Mouse (Mus musculus) liver, embryonic 15.5 days (tissue): ENCODE results near the gene Iqsec2. TPM values are rescaled to one million over a fixed set of nuclear protein-coding genes. Genes with fewer than 3 reads are reported as not detected.

ENCODE experiments used
- ATAC-seq: fragments of 200-750 bp; cut with Nextera tagmentation; 2 replicates; pipeline ENCODE4 v1.8.0; 2017; ENCODE audit warnings: moderate number of reproducible peaks, mild to moderate bottlenecking, moderate library complexity; ENCODE audit not compliant: insufficient read depth
- H3K27ac ChIP-seq: fragments of 300-500 bp; sonication (generic); replicated peaks from 2 replicates; pipeline ENCODE4 v1.5.1; 2015; ENCODE audit warnings: mild to moderate bottlenecking, inconsistent platforms
- H3K27me3 ChIP-seq: fragments of 300-500 bp; sonication (generic); 2 replicates; pipeline ENCODE4 v1.6.1; 2015; ENCODE audit warnings: mild to moderate bottlenecking, inconsistent platforms
- H3K36me3 ChIP-seq: fragments of 300-500 bp; sonication (generic); replicated peaks from 2 replicates; pipeline ENCODE4 v1.6.1; 2015; ENCODE audit warnings: moderate library complexity, mild to moderate bottlenecking, inconsistent platforms
- H3K4me1 ChIP-seq: fragments of 300-500 bp; sonication (generic); replicated peaks from 2 replicates; pipeline ENCODE4 v1.6.1; 2015; ENCODE audit warnings: inconsistent platforms
- H3K4me2 ChIP-seq: fragments of 300-500 bp; sonication (generic); 2 replicates; pipeline ENCODE4 v1.6.1; 2015; ENCODE audit warnings: moderate library complexity, mild to moderate bottlenecking, inconsistent platforms
- H3K4me3 ChIP-seq: fragments of 300-500 bp; sonication (generic); replicated peaks from 2 replicates; pipeline ENCODE4 v1.5.1; 2015; ENCODE audit warnings: mild to moderate bottlenecking, inconsistent platforms
- H3K9ac ChIP-seq: fragments of 300-500 bp; sonication (generic); 2 replicates; pipeline ENCODE4 v1.6.1; 2015; ENCODE audit warnings: moderate library complexity, mild to moderate bottlenecking, inconsistent platforms
- H3K9me3 ChIP-seq: fragments of 300-500 bp; sonication (generic); replicated peaks from 2 replicates; pipeline ENCODE4 v1.6.1; 2016; ENCODE audit warnings: inconsistent platforms
- WGBS: fragments of 180-500 bp; shearing (Covaris S2); methylation state at CpG from one replicate; pipeline ENCODE4 v1.1.7; 2015; ENCODE audit warnings: mixed read lengths; ENCODE audit not compliant: insufficient replicate concordance; 5-methylcytosine and 5-hydroxymethylcytosine counted together
- polyA plus RNA-seq: library from polyadenylated mRNA; unstranded; fragments of >200 nt; fragmentation: Nextera tagmentation; extraction: Ambion mirVana; gene quantifications from 2 replicates; pipeline ENCODE4 v1.2.1, GENCODE M21; 2015

The Iqsec2 gene
- 1.2 and 1.3 TPM in 2 replicates for polyA plus RNA-seq

DNA sequence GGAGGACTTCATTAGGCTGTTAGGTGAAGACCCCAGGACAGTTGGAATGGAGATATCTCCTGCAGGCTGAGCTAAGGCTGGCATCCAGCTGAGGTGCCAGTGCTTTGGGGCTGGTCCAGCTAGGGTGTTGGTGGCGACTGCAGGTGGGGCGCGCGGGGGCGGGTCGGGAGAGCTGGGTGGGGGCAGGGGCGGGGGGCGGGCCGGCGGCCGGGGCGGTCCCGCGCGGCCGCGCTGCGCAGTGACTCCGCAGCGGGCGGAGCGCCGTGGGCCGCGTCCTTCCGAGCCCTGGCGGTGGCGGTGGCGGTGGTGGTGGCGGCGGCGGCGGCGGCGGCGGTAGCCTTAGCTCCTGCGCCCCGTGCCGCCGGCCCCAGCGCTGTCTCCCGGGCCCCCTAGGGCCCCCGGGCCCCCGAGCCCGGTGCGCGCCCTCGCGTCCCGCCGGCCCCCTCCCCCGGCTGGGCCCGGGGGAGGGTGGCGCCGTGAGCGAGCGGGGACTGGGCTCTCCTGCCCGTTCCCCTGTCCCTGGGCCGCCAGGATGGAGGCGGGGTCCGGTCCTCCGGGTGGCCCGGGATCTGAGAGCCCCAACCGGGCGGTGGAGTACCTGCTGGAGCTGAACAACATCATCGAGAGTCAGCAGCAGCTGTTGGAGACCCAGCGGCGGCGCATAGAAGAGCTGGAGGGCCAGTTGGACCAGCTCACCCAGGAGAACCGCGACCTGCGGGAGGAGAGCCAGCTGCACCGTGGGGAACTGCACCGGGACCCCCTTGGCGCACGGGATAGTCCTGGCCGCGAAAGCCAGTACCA lies at the start of gene Iqsec2:
Gene Iqsec2 (plus strand): TSS at position 328 of the 801 bp plus-strand sequence.
- Histone ChIP-seq H3K27me3 (peaks cover 66% of the 10 kb centered on the region), H3K9me3 (no peaks in the 10 kb centered on the region), H3K4me2 (peak within 1 kb of the TSS; percentile 62), H3K36me3 (no peaks in the 10 kb centered on the region), H3K9ac (no peak within 1 kb of the TSS), H3K27ac (no peak within 1 kb of the TSS), H3K4me3 (peak within 1 kb of the TSS; percentile 51), H3K4me1 (no peaks in the 10 kb centered on the region)
- 12% methylated on average over 34 of the region's 78 CpGs for WGBS
- ATAC-seq, result peak; percentile 31; the same call in 1 of the 2 replicates

DNA sequence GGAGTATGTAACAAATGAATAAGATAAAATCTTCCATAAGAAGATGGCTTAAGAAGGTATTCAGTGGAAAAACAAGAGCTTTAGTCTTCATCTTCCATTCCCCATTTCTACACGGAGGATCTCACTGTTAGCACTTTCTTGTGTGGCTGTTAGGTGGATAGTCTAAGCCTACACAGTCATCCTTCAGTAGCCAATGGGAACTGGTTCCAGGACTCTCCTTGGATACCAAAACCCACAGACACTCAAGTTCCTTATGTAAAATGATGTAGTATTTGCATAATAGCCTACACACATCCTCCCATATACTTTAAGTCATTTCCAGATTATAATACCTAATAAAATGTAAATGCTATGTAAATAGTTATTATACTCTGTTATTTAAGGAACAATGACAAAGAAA lies 46.5 kb upstream of the Iqsec2 start:
- Histone ChIP-seq H3K9ac (no peak overlapping the region), H3K4me2 (no peak overlapping the region), H3K4me3 (no peak overlapping the region), H3K27me3 (peaks cover 17% of the 10 kb centered on the region), H3K27ac (no peak overlapping the region), H3K9me3 (no peaks in the 10 kb centered on the region), H3K36me3 (no peaks in the 10 kb centered on the region), H3K4me1 (no peaks in the 10 kb centered on the region)
- no peak for ATAC-seq
- 36% methylated on average over 1 of the region's 1 CpGs for WGBS

DNA sequence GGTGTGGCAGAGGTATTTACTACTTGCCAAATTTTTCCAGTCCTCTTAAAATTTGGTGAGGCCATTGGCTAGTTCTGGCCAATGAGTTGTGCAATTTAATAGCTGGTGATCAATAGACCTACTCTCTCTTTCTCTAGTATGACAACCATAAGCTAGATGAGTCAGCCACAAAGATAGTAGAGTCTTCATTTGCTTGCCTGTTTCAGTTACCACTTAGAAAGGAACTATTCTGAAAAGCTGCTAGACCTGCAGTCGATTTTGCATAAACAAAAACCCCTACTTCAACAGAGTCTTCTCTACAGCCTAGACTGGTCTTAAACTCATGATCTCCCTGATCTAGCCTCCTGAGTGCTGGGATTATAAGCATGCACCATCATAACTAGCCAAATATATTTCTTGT lies 22.4 kb upstream of the Iqsec2 start:
- 15% methylated on average over 1 of the region's 1 CpGs for WGBS
- H3K4me2 ChIP-seq, result no peak overlapping the region
- ATAC-seq, result no peak
- no peaks in the 10 kb centered on the region for H3K9me3 ChIP-seq
- no peaks in the 10 kb centered on the region for H3K36me3 ChIP-seq
- H3K4me3 ChIP-seq, result no peak overlapping the region
- H3K9ac ChIP-seq, result no peak overlapping the region
- peaks cover 34% of the 10 kb centered on the region for H3K27me3 ChIP-seq
- no peak overlapping the region for H3K27ac ChIP-seq
- no peaks in the 10 kb centered on the region for H3K4me1 ChIP-seq

DNA sequence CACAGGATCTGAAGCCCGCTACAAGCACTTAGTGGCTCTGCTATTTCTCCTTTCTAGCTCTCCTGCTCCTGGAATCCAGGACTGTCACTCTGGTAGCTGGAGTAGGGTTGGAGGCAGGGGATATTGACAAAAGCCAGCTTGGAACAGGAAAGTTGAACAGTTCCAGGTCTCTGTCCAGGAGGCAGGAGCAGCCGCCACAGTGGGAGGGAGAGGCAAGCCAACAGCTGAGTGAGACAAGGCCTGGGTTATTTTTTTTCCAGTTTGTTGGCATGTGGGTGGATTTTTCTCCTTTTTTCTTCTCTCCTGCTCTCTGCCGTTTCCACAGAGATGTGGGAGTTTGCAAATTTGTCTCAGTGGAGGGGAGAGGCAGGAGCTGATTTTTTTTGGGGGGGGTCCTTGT lies 13.3 kb upstream of the Iqsec2 start:
- Histone ChIP-seq H3K27me3 (peaks cover 55% of the 10 kb centered on the region), H3K36me3 (no peaks in the 10 kb centered on the region), H3K4me1 (no peaks in the 10 kb centered on the region), H3K9me3 (no peaks in the 10 kb centered on the region), H3K27ac (no peak overlapping the region), H3K4me2 (no peak overlapping the region), H3K4me3 (no peak overlapping the region), H3K9ac (no peak overlapping the region)
- no peak for ATAC-seq
- WGBS, result 46% methylated on average over 3 of the region's 3 CpGs

GRCm38 (mm10) chrX:152132029-152132428 lies 12.0 kb upstream of the Iqsec2 start:
- Histone ChIP-seq H3K4me2 (no peak overlapping the region), H3K9ac (no peak overlapping the region), H3K4me3 (no peak overlapping the region), H3K4me1 (no peaks in the 10 kb centered on the region), H3K9me3 (no peaks in the 10 kb centered on the region), H3K27ac (no peak overlapping the region), H3K27me3 (peaks cover 60% of the 10 kb centered on the region), H3K36me3 (no peaks in the 10 kb centered on the region)
- no peak for ATAC-seq
- 60% methylated on average over 2 of the region's 2 CpGs for WGBS

- Histone ChIP-seq H3K4me3 (no peak overlapping the region), H3K36me3 (no peaks in the 10 kb centered on the region), H3K27me3 (peaks cover 62% of the 10 kb centered on the region), H3K27ac (no peak overlapping the region), H3K4me2 (no peak overlapping the region), H3K9ac (no peak overlapping the region), H3K9me3 (no peaks in the 10 kb centered on the region), H3K4me1 (no peaks in the 10 kb centered on the region)
- no peak for ATAC-seq
- WGBS, result 47% methylated on average over 2 of the region's 2 CpGs
These were observed 8.9 kb upstream of the Iqsec2 start for GRCm38 (mm10) chrX:152135195-152135594.

GRCm38 (mm10) chrX:152144742-152145214 lies 710 bp downstream of the Iqsec2 start:
- no peak for ATAC-seq
- peak overlapping the region; percentile 62 for H3K4me2 ChIP-seq
- no peak overlapping the region for H3K9ac ChIP-seq
- peaks cover 61% of the 10 kb centered on the region for H3K27me3 ChIP-seq
- H3K4me3 ChIP-seq, result peak overlapping the region; percentile 51
- no peaks in the 10 kb centered on the region for H3K4me1 ChIP-seq
- WGBS, result 11% methylated on average over 42 of the region's 42 CpGs
- H3K36me3 ChIP-seq, result no peaks in the 10 kb centered on the region
- no peak overlapping the region for H3K27ac ChIP-seq
- H3K9me3 ChIP-seq, result no peaks in the 10 kb centered on the region

DNA sequence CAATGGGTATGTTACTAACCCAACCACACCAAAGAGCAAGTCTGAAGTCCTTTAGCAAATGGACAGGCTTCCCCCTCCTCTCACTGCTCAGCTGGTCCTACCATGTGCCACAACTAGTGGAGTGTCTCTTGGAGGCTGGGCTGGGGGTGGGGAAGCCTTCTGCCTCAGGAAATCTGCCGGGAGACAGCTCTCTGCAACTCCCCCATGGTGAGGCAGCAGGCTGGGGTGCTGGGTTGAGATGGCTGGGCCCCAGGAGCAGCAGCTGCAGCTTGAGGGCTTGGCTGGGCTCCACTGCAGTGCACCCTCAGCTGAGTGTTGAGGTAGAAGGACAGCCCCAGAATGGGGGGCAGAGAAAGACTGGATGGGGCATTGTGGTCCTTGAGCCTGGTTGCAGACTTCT lies 2.1 kb downstream of the Iqsec2 start:
- Histone ChIP-seq H3K27ac (no peak overlapping the region), H3K4me1 (no peaks in the 10 kb centered on the region), H3K9me3 (no peaks in the 10 kb centered on the region), H3K4me2 (no peak overlapping the region), H3K27me3 (peaks cover 63% of the 10 kb centered on the region), H3K36me3 (no peaks in the 10 kb centered on the region), H3K9ac (no peak overlapping the region), H3K4me3 (no peak overlapping the region)
- no peak for ATAC-seq
- 31% methylated on average over 1 of the region's 1 CpGs for WGBS

GRCm38 (mm10) chrX:152146691-152147090 lies 2.6 kb downstream of the Iqsec2 start:
- ATAC-seq, result no peak
- WGBS, result 59% methylated on average over 2 of the region's 2 CpGs
- no peak overlapping the region for H3K4me3 ChIP-seq
- H3K9ac ChIP-seq, result no peak overlapping the region
- no peak overlapping the region for H3K4me2 ChIP-seq
- H3K27ac ChIP-seq, result no peak overlapping the region
- H3K4me1 ChIP-seq, result no peaks in the 10 kb centered on the region
- peaks cover 62% of the 10 kb centered on the region for H3K27me3 ChIP-seq
- H3K36me3 ChIP-seq, result no peaks in the 10 kb centered on the region
- H3K9me3 ChIP-seq, result no peaks in the 10 kb centered on the region

DNA sequence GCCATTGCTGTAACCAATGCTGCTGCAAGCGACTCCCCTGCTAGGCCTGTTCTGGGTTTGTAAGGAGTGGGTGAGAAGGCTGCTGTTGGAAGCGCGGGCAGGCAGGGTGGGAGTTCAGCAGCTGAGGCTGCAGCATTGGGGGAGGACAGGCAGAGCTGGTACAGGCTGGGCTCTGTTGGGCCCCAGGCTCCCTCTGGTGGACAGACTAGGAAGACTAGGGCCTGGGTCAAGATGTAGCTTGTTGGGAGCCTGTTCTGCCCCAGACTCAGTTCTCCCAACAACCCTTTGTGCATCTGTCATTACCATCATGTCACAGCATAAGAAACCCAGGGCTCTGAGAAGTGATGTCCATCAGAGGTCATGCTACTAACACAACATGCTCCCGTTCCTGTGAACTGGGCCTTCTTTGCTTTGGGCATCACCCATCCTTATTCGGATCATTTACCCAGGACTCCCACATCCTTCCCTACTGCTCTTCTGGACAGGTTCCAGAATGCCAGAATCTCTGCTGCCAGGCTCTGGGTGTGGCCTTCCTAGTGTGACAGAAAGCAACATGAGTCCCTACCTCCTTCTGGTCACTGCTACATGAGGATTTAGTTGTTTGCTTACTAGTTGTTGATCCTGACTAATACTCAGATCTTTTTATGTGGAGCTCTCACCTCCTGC lies 3.5 kb downstream of the Iqsec2 start:
- 30% methylated on average over 5 of the region's 5 CpGs for WGBS
- no peaks in the 10 kb centered on the region for H3K4me1 ChIP-seq
- H3K9ac ChIP-seq, result no peak overlapping the region
- no peak overlapping the region for H3K27ac ChIP-seq
- peaks cover 55% of the 10 kb centered on the region for H3K27me3 ChIP-seq
- no peaks in the 10 kb centered on the region for H3K36me3 ChIP-seq
- H3K9me3 ChIP-seq, result no peaks in the 10 kb centered on the region
- ATAC-seq, result no peak
- no peak overlapping the region for H3K4me3 ChIP-seq
- H3K4me2 ChIP-seq, result no peak overlapping the region

DNA sequence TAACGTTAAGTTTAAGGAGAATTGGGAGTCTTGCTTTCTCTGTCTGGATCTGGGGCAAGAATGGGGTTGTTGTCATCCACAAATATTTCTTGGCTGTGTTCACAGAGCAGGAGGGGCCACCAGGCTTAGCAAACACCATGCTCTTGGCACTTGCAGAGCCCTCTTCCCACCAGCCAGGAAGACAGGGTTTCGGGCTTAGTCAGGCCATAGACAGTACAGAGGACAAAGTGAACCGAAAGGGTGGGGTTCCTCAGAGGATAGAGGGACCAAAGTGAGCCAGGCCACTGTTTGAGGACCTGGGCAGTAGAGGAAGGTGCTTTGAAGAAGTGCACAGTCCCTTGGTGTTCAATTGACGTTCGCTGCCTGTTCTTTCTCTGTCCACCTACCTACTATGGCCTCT lies 4.6 kb downstream of the Iqsec2 start:
- H3K27ac ChIP-seq, result no peak overlapping the region
- H3K36me3 ChIP-seq, result no peaks in the 10 kb centered on the region
- H3K9ac ChIP-seq, result no peak overlapping the region
- no peak overlapping the region for H3K4me3 ChIP-seq
- 63% methylated on average over 5 of the region's 5 CpGs for WGBS
- H3K9me3 ChIP-seq, result no peaks in the 10 kb centered on the region
- no peak overlapping the region for H3K4me2 ChIP-seq
- no peaks in the 10 kb centered on the region for H3K4me1 ChIP-seq
- peaks cover 50% of the 10 kb centered on the region for H3K27me3 ChIP-seq
- no peak for ATAC-seq
